Mouse (Mus musculus) liver, postnatal 0 days (tissue): ENCODE measurements around the gene Trir. TPM values are rescaled to one million over a fixed set of nuclear protein-coding genes. Genes with fewer than 3 reads are reported as not detected.

Experiments
- ATAC-seq: fragments of 200-750 bp; cut with Nextera tagmentation; 2 replicates; pipeline ENCODE4 v1.8.0; 2017; ENCODE audit warnings: mild to moderate bottlenecking, moderate library complexity
- DNase-seq: peaks from one replicate; pipeline ENCODE4 v3.0.0-alpha.2; 2016
- H3K27ac ChIP-seq: fragments of 300-500 bp; sonication (generic); 2 replicates; pipeline ENCODE4 v1.5.1; 2014; ENCODE audit warnings: antibody characterized with exemption, moderate library complexity, mild to moderate bottlenecking, low read depth
- H3K27me3 ChIP-seq: fragments of 300-500 bp; sonication (generic); 2 replicates; pipeline ENCODE4 v1.6.1; 2014; ENCODE audit warnings: low read length, control low read depth, mixed read lengths; ENCODE audit not compliant: insufficient read depth
- H3K36me3 ChIP-seq: fragments of 300-500 bp; sonication (generic); replicated peaks from 2 replicates; pipeline ENCODE4 v1.6.1; 2014; ENCODE audit warnings: mild to moderate bottlenecking, control low read depth, low read length, moderate library complexity, mixed read lengths; ENCODE audit not compliant: insufficient read depth
- H3K4me1 ChIP-seq: fragments of 300-500 bp; sonication (generic); 2 replicates; pipeline ENCODE4 v1.6.1; 2014; ENCODE audit warnings: antibody characterized with exemption, mild to moderate bottlenecking, control low read depth; ENCODE audit not compliant: insufficient read depth
- H3K4me2 ChIP-seq: fragments of 300-500 bp; sonication (generic); 2 replicates; pipeline ENCODE4 v1.6.1; 2014; ENCODE audit warnings: low read depth, mild to moderate bottlenecking, low read length, moderate library complexity, mixed read lengths
- H3K4me3 ChIP-seq: fragments of 300-500 bp; sonication (generic); 2 replicates; pipeline ENCODE4 v1.5.1; 2014; ENCODE audit warnings: low read depth, low read length
- H3K9ac ChIP-seq: fragments of 300-500 bp; sonication (generic); replicated peaks from 2 replicates; pipeline ENCODE4 v1.6.1; 2014; ENCODE audit warnings: mild to moderate bottlenecking, moderate library complexity
- H3K9me3 ChIP-seq: fragments of 300-500 bp; sonication (generic); 2 replicates; pipeline ENCODE4 v1.6.1; 2016; ENCODE audit warnings: mild to moderate bottlenecking, control low read depth, low read length, mixed read lengths
- CTCF ChIP-seq: sonication (generic); IDR thresholded peaks from 2 replicates; pipeline ENCODE4 v1.5.1; 2016; ENCODE audit warnings: antibody characterized with exemption, low read depth
- EP300 ChIP-seq: IDR thresholded peaks from 2 replicates; pipeline ENCODE4 v1.6.1; 2016; ENCODE audit warnings: antibody characterized with exemption, low read depth, mild to moderate bottlenecking
- WGBS: fragments of 180-500 bp; shearing (Covaris S2); extraction: QIAGEN DNeasy Blood & Tissue Kit; methylation state at CpG from one replicate; pipeline ENCODE4 v1.1.7; 2014; ENCODE audit not compliant: insufficient replicate concordance; 5-methylcytosine and 5-hydroxymethylcytosine counted together
- microRNA-seq: library from miRNA; unstranded; fragments of <30 nt; microRNA quantifications from one replicate; pipeline ENCODE4, GENCODE M21; 2016
- polyA plus RNA-seq: library from polyadenylated mRNA; unstranded; fragments of >200 nt; fragmentation: Nextera tagmentation; extraction: Ambion mirVana; gene quantifications from 2 replicates; pipeline ENCODE4 v1.2.1, GENCODE M21; 2015

Trir gene
- polyA plus RNA-seq, 1 experiment from 2014 or later = 63.0 TPM

GRCm38 (mm10) chr8:85072364-85072929, 45.8 kb downstream of the Trir start:
- Histone ChIP-seq H3K27me3 (no peaks in the 10 kb centered on the region), H3K4me1 (peaks cover 16% of the 10 kb centered on the region), H3K9ac (peak overlapping the region; percentile 91), H3K4me3 (peak overlapping the region; percentile 94), H3K9me3 (no peaks in the 10 kb centered on the region), H3K4me2 (peak overlapping the region; percentile 78), H3K27ac (peak overlapping the region; percentile 98), H3K36me3 (peaks cover 30% of the 10 kb centered on the region)
- 35% methylated on average over 9 of the region's 9 CpGs for WGBS
- DNase-seq = no peak
- TF ChIP-seq EP300 = no peak
- TF ChIP-seq CTCF = no peak
- ATAC-seq = no peak

DNA sequence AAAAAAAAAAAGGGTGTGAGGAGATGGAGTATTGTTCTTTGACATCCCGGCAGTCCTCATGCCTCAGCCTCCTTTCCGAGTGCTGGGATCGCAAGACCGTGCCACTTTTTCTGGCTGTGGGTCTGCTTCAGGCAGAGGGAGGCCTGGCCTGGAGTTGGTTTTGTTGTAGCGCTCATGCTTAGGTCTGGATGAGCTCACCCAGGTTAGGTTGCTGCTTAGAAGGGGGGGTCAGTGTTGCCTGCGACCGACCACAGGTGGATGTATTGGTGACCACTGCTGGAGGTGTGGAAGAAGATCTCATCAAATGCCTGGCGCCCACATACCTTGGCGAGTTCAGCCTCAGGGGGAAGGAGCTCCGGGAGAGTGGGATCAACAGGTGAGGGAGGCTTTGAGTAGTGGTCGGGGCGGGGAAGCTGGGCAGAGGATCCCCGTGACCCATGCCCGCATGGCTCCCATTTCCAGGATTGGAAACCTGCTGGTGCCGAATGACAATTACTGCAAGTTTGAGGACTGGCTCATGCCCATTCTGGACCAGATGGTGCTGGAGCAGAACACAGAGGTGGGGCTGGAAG, 46.5 kb downstream of the Trir start:
- TF ChIP-seq EP300 (no peak), CTCF (no peak)
- no peak overlapping the region for H3K4me2 ChIP-seq
- ATAC-seq = no peak

GRCm38 (mm10) chr8:85074167-85074566, 47.5 kb downstream of the Trir start:
- Histone ChIP-seq H3K27me3 (no peaks in the 10 kb centered on the region), H3K36me3 (peaks cover 35% of the 10 kb centered on the region), H3K4me2 (no peak overlapping the region), H3K4me3 (no peak overlapping the region), H3K9ac (no peak overlapping the region), H3K27ac (no peak overlapping the region), H3K9me3 (no peaks in the 10 kb centered on the region), H3K4me1 (peaks cover 16% of the 10 kb centered on the region)
- no peak for DNase-seq
- WGBS = 75% methylated on average over 10 of the region's 10 CpGs
- TF ChIP-seq CTCF (no peak), EP300 (no peak)
- ATAC-seq = no peak

More for the DNA sequence above, 46.5 kb downstream of the Trir start:
- WGBS = 88% methylated on average over 15 of the region's 15 CpGs
- H3K9ac ChIP-seq = no peak overlapping the region
- H3K9me3 ChIP-seq = no peaks in the 10 kb centered on the region
- peaks cover 30% of the 10 kb centered on the region for H3K36me3 ChIP-seq
- no peak for DNase-seq
- H3K27ac ChIP-seq = no peak overlapping the region
- H3K27me3 ChIP-seq = no peaks in the 10 kb centered on the region
- H3K4me1 ChIP-seq = peaks cover 16% of the 10 kb centered on the region
- H3K4me3 ChIP-seq = no peak overlapping the region

DNA sequence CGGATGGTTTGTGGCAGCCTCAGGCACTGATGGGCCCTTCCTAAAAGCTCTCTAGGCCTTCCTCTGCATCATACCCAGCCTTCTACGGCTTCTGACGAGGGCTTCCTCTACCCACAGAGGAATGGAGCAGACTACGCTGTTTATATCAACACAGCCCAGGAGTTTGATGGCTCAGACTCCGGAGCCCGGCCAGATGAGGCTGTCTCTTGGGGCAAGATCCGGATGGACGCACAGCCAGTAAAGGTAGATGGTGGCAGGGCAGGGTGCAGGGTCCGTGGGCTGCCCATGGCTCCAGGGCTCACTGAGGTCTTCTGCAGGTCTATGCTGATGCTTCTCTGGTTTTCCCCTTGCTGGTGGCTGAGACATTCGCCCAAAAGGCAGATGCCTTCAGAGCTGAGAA, 48.0 kb downstream of the Trir start:
- 86% methylated on average over 10 of the region's 10 CpGs for WGBS
- H3K9me3 ChIP-seq = no peaks in the 10 kb centered on the region
- peaks cover 35% of the 10 kb centered on the region for H3K36me3 ChIP-seq
- ATAC-seq = no peak
- no peak for DNase-seq
- peaks cover 18% of the 10 kb centered on the region for H3K4me1 ChIP-seq
- no peak overlapping the region for H3K27ac ChIP-seq
- no peak for TF ChIP-seq CTCF
- no peak for TF ChIP-seq EP300
- H3K4me2 ChIP-seq = no peak overlapping the region
- no peak overlapping the region for H3K4me3 ChIP-seq
- H3K27me3 ChIP-seq = no peaks in the 10 kb centered on the region
- no peak overlapping the region for H3K9ac ChIP-seq

DNA sequence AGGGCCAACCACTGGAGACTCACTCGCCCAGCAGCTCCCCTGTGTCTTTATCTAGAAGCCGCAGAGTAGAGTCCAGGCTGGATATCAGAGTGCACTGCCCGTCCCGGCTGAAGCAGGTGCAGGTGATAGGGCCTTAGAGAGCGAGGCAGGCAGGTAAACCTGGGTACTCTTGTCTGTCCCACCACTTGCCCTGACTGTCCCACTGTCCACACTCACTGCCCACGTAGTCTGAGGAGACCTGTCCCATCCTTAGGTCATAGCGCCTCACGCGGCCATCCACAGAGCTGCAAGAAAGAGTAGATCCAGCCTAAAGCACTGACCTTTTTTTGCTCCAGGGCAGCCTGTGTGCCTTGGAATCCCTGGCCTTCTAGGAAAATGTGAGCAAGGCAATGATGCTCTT, 49.4 kb downstream of the Trir start:
- ATAC-seq = no peak
- Histone ChIP-seq H3K9me3 (no peaks in the 10 kb centered on the region), H3K27me3 (no peaks in the 10 kb centered on the region), H3K27ac (no peak overlapping the region), H3K4me2 (peak overlapping the region; percentile 26; the same call in 1 of the 2 replicates), H3K36me3 (peaks cover 35% of the 10 kb centered on the region), H3K4me3 (no peak overlapping the region), H3K9ac (no peak overlapping the region), H3K4me1 (peaks cover 15% of the 10 kb centered on the region)
- WGBS = 68% methylated on average over 9 of the region's 9 CpGs
- peak; percentile 58 for DNase-seq
- peak; percentile 67 for TF ChIP-seq CTCF
- 0 out of 2 replicates have a peak, but pooled peaks have one; percentile 24 for TF ChIP-seq EP300

DNA sequence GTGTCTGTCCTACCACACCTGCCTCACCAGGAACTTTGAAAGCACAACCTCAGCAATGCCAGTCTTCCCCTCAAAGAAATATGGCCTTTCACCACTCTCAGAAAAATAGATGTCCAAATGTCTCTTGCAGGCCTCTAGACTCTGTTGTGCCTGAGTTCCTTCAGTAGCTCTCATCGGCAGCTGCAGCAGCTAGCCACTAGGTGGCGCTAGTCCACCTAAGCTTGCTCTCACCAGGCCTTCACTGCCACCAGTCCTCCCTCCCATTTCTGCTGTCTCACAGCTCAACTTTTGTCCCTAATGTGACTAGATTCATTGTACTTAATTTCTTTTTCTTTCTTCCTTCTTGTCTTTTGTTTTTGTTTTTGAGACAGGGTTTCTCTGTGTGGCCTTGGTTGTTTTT, 50.4 kb downstream of the Trir start:
- Histone ChIP-seq H3K9ac (no peak overlapping the region), H3K4me1 (peaks cover 20% of the 10 kb centered on the region), H3K27ac (0 out of 2 replicates have a peak overlapping the region, but pooled peaks have one; percentile 18), H3K4me2 (no peak overlapping the region), H3K9me3 (no peaks in the 10 kb centered on the region), H3K27me3 (no peaks in the 10 kb centered on the region), H3K36me3 (peaks cover 35% of the 10 kb centered on the region), H3K4me3 (no peak overlapping the region)
- peak; percentile 58 for ATAC-seq
- TF ChIP-seq EP300 (no peak), CTCF (peak; percentile 99)
- WGBS = 0% methylated on average over 2 of the region's 2 CpGs
- DNase-seq = peak; percentile 85

Small RNA genes within 50 kb of the gene (microRNA-seq; reads per million reads assigned to microRNA genes)
- 1.6 reads per million for gene Mir7070

Other genes starting within 250 kb of the Trir start
- gene Nfix, start 226.5 kb upstream of the Trir start, polyA plus RNA-seq = 4.7 and 5.4 TPM in 2 replicates
- 2.4 and 2.5 TPM in 2 replicates for gene Dand5, start 204.0 kb upstream of the Trir start, polyA plus RNA-seq
- 31.9 and 34.9 TPM in 2 replicates for gene Gadd45gip1, start 195.3 kb upstream of the Trir start, polyA plus RNA-seq
- gene Rad23a, start 186.2 kb upstream of the Trir start, polyA plus RNA-seq = 154 and 164 TPM in 2 replicates
- 331 and 375 TPM in 2 replicates for gene Calr, start 179.9 kb upstream of the Trir start, polyA plus RNA-seq
- gene Farsa, start 169.8 kb upstream of the Trir start, polyA plus RNA-seq = 30.3 and 33.6 TPM in 2 replicates
- gene Syce2, start 154.7 kb upstream of the Trir start, polyA plus RNA-seq = 30.6 and 31.2 TPM in 2 replicates
- 139 and 141 TPM in 2 replicates for gene Gcdh, start 132.9 kb upstream of the Trir start, polyA plus RNA-seq
- gene Klf1, start 124.9 kb upstream of the Trir start, polyA plus RNA-seq = 133 and 149 TPM in 2 replicates
- 15.4 and 16.0 TPM in 2 replicates for gene Dnase2a, start 118.3 kb upstream of the Trir start, polyA plus RNA-seq
- 0.07 TPM in 1 of 2 replicates, not detected in the other for gene Mast1, start 89.5 kb upstream of the Trir start, polyA plus RNA-seq
- gene Rtbdn, start 79.8 kb upstream of the Trir start, polyA plus RNA-seq = 0.09 TPM in 1 of 2 replicates, not detected in the other
- gene Gm49661, start 57.4 kb upstream of the Trir start, polyA plus RNA-seq = 0.89 TPM in 1 of 2 replicates, not detected in the other
- 780 and 831 TPM in 2 replicates for gene Prdx2, start 57.2 kb upstream of the Trir start, polyA plus RNA-seq
- gene Rnaseh2a, start 57.1 kb upstream of the Trir start, polyA plus RNA-seq = 67.1 and 70.8 TPM in 2 replicates
- 14.2 and 21.9 TPM in 2 replicates for gene Junb, start 48.1 kb upstream of the Trir start, polyA plus RNA-seq
- gene Hook2, start 36.2 kb upstream of the Trir start, polyA plus RNA-seq = 12.0 and 12.2 TPM in 2 replicates
- gene Best2, start 12.3 kb upstream of the Trir start, polyA plus RNA-seq = not detected in 2 replicates
- gene Asna1, start 1.5 kb upstream of the Trir start, polyA plus RNA-seq = 33.2 and 34.4 TPM in 2 replicates
- gene Tnpo2, start 10.1 kb downstream of the Trir start, polyA plus RNA-seq = 7.6 and 8.2 TPM in 2 replicates
- 14.4 and 14.9 TPM in 2 replicates for gene Fbxw9, start 33.2 kb downstream of the Trir start, polyA plus RNA-seq
- not detected in 2 replicates for gene Gm5741, start 41.2 kb downstream of the Trir start, polyA plus RNA-seq
- gene Dhps, start 44.9 kb downstream of the Trir start, polyA plus RNA-seq = 24.8 and 27.7 TPM in 2 replicates
- 63.5 and 66.8 TPM in 2 replicates for gene Wdr83os, start 53.9 kb downstream of the Trir start, polyA plus RNA-seq
- 17.6 and 18.4 TPM in 2 replicates for gene Wdr83, start 54.5 kb downstream of the Trir start, polyA plus RNA-seq
- gene Man2b1, start 56.4 kb downstream of the Trir start, polyA plus RNA-seq = 42.6 and 44.6 TPM in 2 replicates
- gene Zfp791, start 96.3 kb downstream of the Trir start, polyA plus RNA-seq = 2.0 and 5.2 TPM in 2 replicates
- gene Cks1brt, start 125.1 kb downstream of the Trir start, polyA plus RNA-seq = not detected in 2 replicates
- gene Olfr371, start 199.2 kb downstream of the Trir start, polyA plus RNA-seq = not detected in 2 replicates